Mouse (Mus musculus): Measurements from ENCODE around the gene Grb10. TPM values are rescaled to one million over a fixed set of nuclear protein-coding genes. Genes with fewer than 3 reads are reported as not detected.

Grb10 gene
- polyA plus RNA-seq, 1 experiment from 2014 or later = 142 TPM

DNA sequence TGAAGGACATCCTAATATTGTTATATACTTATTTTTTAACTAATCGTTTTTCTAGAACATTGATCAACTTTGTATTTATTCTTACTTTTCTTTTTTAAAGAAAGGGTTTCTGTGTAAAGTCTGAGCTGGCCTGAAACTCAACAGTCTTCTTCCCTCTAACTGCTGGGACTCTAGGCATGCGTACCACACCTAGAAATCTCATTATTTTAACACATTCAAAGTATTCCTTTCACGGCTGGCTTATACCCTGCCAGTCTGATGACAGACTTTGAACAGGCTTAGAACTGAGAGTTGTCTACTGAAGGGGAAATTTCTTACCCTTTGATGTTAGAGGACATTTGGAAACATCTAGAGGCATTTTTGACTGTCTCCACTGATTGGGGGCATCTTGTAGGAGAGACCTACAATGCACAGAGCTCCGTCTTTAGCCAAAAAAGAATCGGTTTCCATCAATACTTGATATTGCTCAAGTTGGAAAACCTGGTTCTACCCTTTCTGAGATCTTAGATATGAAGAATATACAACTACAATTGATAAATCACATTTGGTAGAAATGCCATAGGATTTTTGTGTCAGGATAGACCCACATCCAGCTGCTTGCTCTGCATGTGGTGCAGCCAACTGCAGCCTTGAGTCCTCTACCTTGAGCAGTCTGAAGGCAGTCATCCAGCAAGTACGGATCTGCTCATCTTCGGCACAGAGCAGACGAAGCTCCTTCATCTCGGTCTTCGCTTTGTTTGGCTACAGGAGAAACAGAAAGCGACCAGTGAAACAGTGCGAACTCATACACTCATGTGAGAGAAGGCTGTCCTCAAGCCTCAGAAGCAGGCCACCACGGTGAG lies 95.0 kb downstream of the Grb10 start:
- H3K27me3 ChIP-seq (ENCODE audit: insufficient read depth, low read length) = no peaks in the 10 kb centered on the region
- peaks cover 12% of the 10 kb centered on the region; the same call in 1 of the 2 replicates for H3K36me3 ChIP-seq (ENCODE audit: insufficient read depth, low read length)
- ATAC-seq (replicated peaks; ENCODE audit: low FRiP score, low read depth) (no peak), DNase-seq (ENCODE audit: low spot score) (no peak)
- H3K9me3 ChIP-seq (replicated peaks; ENCODE audit: low read length) = no peaks in the 10 kb centered on the region
- peaks cover 2% of the 10 kb centered on the region; the same call in 1 of the 2 replicates for H3K4me1 ChIP-seq (replicated peaks; ENCODE audit: insufficient read depth, low read length)
- H3K9ac ChIP-seq (ENCODE audit: low read depth, low read length) = no peak overlapping the region
- H3K27ac ChIP-seq = no peak overlapping the region
- H3K4me2 ChIP-seq (ENCODE audit: low read length) = no peak overlapping the region
- no peak overlapping the region for H3K4me3 ChIP-seq (replicated peaks; ENCODE audit: low read depth, low read length)
- TF ChIP-seq CTCF (IDR thresholded peaks at IDR 0.05; ENCODE audit: low read depth) = no peak
- WGBS = 89% methylated on average over 13 of the region's 13 CpGs

DNA sequence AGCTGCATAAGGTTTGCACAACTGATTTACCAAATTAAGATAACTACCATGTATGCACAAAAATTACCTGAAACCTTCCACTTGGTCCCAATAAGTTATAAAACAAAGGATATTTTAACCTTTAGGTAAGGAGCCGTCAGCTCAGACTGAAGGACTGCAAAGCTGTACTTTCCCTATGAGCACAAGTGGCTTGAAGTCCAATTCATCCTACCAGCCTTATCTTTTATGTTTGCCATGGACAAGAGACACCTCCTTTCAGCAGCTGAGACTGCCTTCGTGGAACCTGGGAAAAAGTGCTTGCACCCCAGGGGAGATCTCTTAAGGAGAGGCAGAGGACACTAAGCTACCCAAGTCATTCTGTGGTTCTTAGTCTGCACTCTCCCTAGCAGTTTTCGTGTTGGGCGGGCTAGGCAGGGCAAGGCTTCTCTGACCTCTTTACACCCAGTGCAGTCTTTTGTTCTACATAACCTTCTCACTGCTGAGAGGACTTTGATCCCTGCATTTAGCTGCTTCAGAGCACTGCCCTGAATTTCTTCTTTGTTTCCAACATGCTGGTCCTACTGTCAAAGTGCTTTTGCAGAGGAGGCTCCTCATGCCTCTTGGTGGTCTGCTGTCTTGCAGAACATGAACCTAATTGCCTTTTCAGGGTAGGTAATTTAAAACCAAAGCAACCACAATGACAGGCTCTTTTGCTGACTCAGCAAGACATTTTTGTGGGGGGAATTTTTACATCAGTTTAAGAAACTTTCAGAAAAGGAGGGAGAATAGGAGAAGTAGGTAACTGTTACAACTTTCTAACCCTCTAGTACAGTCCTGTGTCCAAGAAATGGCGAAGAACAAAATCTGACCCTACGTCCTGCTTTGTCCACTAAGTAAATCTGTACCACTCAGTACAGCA lies 95.9 kb downstream of the Grb10 start:
- peaks cover 12% of the 10 kb centered on the region; the same call in 1 of the 2 replicates for H3K36me3 ChIP-seq (ENCODE audit: insufficient read depth, low read length)
- no peak for DNase-seq (ENCODE audit: low spot score)
- no peak; the same call in 1 of the 2 replicates for ATAC-seq (replicated peaks; ENCODE audit: low FRiP score, low read depth)

DNA sequence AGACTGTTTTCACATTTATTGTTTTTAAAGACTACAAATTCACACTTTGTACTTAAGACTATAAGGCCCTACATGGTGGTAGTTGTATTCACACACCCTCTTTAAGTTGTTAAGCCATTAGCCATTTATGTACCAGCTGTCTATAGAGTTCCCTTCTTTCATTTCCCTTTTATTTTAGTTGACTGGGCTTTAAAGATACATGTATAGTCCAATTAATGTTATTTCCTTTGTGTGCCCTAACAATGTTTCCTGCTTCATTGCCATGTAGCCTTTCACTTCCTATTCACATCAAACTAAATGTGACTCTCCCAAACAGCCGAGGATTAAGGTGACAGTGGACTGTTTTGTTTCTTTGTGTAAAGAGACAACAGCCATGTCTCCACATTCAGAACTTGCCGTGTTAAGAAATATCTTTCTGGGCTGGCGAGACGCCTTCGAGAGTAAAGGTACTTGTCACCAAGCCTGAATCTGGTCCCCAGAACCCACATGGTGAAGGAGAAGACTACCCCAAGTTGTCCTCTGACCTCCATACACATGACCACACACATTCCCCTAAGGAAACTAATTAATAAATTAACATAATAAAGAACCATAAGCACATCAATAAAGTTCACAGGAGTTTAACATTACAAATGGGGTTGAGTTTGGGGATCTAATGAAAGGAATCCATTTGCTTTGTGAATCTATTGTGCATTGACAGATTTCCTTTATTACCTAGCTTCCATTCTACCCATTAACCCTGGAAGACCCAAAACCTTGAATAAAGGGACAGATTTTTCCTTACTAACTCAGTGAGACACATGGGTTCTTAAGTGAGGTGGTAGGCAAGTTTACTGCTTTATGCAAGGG lies 97.4 kb downstream of the Grb10 start:
- H3K4me3 ChIP-seq (replicated peaks; ENCODE audit: low read depth, low read length) = no peak overlapping the region
- H3K4me1 ChIP-seq (replicated peaks; ENCODE audit: insufficient read depth, low read length) = no peaks in the 10 kb centered on the region
- H3K27me3 ChIP-seq (ENCODE audit: insufficient read depth, low read length) = no peaks in the 10 kb centered on the region
- H3K27ac ChIP-seq = no peak overlapping the region
- ATAC-seq (replicated peaks; ENCODE audit: low FRiP score, low read depth) (no peak), DNase-seq (ENCODE audit: low spot score) (no peak)
- peaks cover 12% of the 10 kb centered on the region for H3K36me3 ChIP-seq (ENCODE audit: insufficient read depth, low read length)
- WGBS = 77% methylated on average over 5 of the region's 5 CpGs
- no peak for TF ChIP-seq CTCF (IDR thresholded peaks at IDR 0.05; ENCODE audit: low read depth)
- H3K9ac ChIP-seq (ENCODE audit: low read depth, low read length) = no peak overlapping the region
- no peaks in the 10 kb centered on the region for H3K9me3 ChIP-seq (replicated peaks; ENCODE audit: low read length)
- no peak overlapping the region for H3K4me2 ChIP-seq (ENCODE audit: low read length)

More for the DNA sequence above, 95.9 kb downstream of the Grb10 start:
- Histone ChIP-seq H3K27me3 (ENCODE audit: insufficient read depth, low read length) (no peaks in the 10 kb centered on the region), H3K4me1 (replicated peaks; ENCODE audit: insufficient read depth, low read length) (no peaks in the 10 kb centered on the region), H3K27ac (no peak overlapping the region), H3K4me3 (replicated peaks; ENCODE audit: low read depth, low read length) (no peak overlapping the region), H3K4me2 (ENCODE audit: low read length) (no peak overlapping the region), H3K9ac (ENCODE audit: low read depth, low read length) (no peak overlapping the region), H3K9me3 (replicated peaks; ENCODE audit: low read length) (no peaks in the 10 kb centered on the region)
- WGBS = 60% methylated on average over 6 of the region's 6 CpGs
- no peak for TF ChIP-seq CTCF (IDR thresholded peaks at IDR 0.05; ENCODE audit: low read depth)

DNA sequence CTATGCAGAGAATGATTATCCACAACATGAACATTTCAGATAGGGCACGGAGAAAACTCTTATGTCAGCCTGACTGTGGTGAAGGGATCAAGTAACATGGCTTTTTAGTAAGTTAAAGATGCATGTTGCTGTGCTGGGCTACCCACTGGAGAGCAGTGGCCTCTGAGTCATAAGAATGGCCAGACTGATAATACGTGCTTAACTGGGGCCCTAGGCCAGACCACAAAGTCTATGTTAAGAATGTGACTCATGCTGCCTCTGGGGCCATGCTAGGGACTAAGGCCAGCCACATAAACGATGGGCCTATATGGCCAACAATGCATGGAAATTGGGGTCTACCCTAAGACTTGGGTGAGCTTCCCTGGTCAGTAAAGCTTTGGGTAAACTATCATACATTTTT lies 98.9 kb downstream of the Grb10 start:
- TF ChIP-seq CTCF (IDR thresholded peaks at IDR 0.05; ENCODE audit: low read depth) = no peak
- H3K27ac ChIP-seq = no peak overlapping the region
- H3K4me2 ChIP-seq (ENCODE audit: low read length) = no peak overlapping the region
- no peak overlapping the region for H3K4me3 ChIP-seq (replicated peaks; ENCODE audit: low read depth, low read length)
- H3K9me3 ChIP-seq (replicated peaks; ENCODE audit: low read length) = no peaks in the 10 kb centered on the region
- WGBS = 76% methylated on average over 3 of the region's 3 CpGs
- no peaks in the 10 kb centered on the region for H3K4me1 ChIP-seq (replicated peaks; ENCODE audit: insufficient read depth, low read length)
- no peaks in the 10 kb centered on the region for H3K27me3 ChIP-seq (ENCODE audit: insufficient read depth, low read length)
- no peak overlapping the region for H3K9ac ChIP-seq (ENCODE audit: low read depth, low read length)
- DNase-seq (ENCODE audit: low spot score) = no peak
- peaks cover 7% of the 10 kb centered on the region for H3K36me3 ChIP-seq (ENCODE audit: insufficient read depth, low read length)
- no peak for ATAC-seq (replicated peaks; ENCODE audit: low FRiP score, low read depth)

DNA sequence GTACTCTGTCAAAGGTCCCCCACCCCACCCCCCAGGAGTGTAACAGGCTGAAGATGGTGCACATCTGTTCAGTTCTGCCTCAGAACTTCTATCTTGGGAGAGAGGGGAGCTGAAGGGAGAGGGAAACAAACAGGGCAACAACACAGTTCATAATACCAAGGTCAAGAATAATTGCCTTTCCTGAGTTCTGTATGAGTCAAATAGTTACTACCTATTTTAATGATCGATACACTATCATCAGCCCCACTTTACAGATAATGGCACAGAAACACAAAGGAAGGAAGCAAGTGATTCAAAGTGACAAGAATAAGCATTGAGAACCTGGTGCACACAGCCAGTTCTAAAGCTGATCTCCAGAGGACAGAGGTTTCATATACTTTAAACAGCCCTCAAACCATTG lies 99.9 kb downstream of the Grb10 start:
- Histone ChIP-seq H3K4me3 (replicated peaks; ENCODE audit: low read depth, low read length) (no peak overlapping the region), H3K27me3 (ENCODE audit: insufficient read depth, low read length) (no peaks in the 10 kb centered on the region), H3K4me1 (replicated peaks; ENCODE audit: insufficient read depth, low read length) (no peaks in the 10 kb centered on the region), H3K36me3 (ENCODE audit: insufficient read depth, low read length) (peaks cover 7% of the 10 kb centered on the region), H3K4me2 (ENCODE audit: low read length) (no peak overlapping the region), H3K9me3 (replicated peaks; ENCODE audit: low read length) (no peaks in the 10 kb centered on the region), H3K9ac (ENCODE audit: low read depth, low read length) (no peak overlapping the region), H3K27ac (no peak overlapping the region)
- no peak for TF ChIP-seq CTCF (IDR thresholded peaks at IDR 0.05; ENCODE audit: low read depth)
- ATAC-seq (replicated peaks; ENCODE audit: low FRiP score, low read depth) (no peak), DNase-seq (ENCODE audit: low spot score) (no peak)
- 92% methylated on average over 1 of the region's 1 CpGs for WGBS
